Mouse (Mus musculus): Measurements from ENCODE around the gene Tecta. TPM values are rescaled to one million over a fixed set of nuclear protein-coding genes. Genes with fewer than 3 reads are reported as not detected.

The Tecta gene
- 0.40 TPM in 1 of 2 replicates, not detected in the other for total RNA-seq (2017)

- no peak for ATAC-seq (replicated peaks in 1 of 2; ENCODE audit: insufficient read depth in 1 of 2, low FRiP score in 2 of 2, low TSS enrichment in 1 of 2, low read depth in 1 of 2, poor library complexity in 2 of 2, severe bottlenecking in 2 of 2)
These were observed at the start of gene Tecta for GRCm38 (mm10) chr9:42399829-42400228. Gene Tecta (minus strand): TSS chr9:42399929.

- ATAC-seq (replicated peaks in 1 of 2; ENCODE audit: insufficient read depth in 1 of 2, low FRiP score in 2 of 2, low TSS enrichment in 1 of 2, low read depth in 1 of 2, poor library complexity in 2 of 2, severe bottlenecking in 2 of 2) = no peak
These were observed 49.3 kb upstream of the Tecta start for GRCm38 (mm10) chr9:42449043-42449442.

GRCm38 (mm10) chr9:42442100-42442499 lies 42.4 kb upstream of the Tecta start:
- ATAC-seq (replicated peaks in 1 of 2; ENCODE audit: insufficient read depth in 1 of 2, low FRiP score in 2 of 2, low TSS enrichment in 1 of 2, low read depth in 1 of 2, poor library complexity in 2 of 2, severe bottlenecking in 2 of 2) = no peak

GRCm38 (mm10) chr9:42441234-42441633 lies 41.5 kb upstream of the Tecta start:
- no peak for ATAC-seq (replicated peaks in 1 of 2; ENCODE audit: insufficient read depth in 1 of 2, low FRiP score in 2 of 2, low TSS enrichment in 1 of 2, low read depth in 1 of 2, poor library complexity in 2 of 2, severe bottlenecking in 2 of 2)

- no peak for ATAC-seq (replicated peaks in 1 of 2; ENCODE audit: insufficient read depth in 1 of 2, low FRiP score in 2 of 2, low TSS enrichment in 1 of 2, low read depth in 1 of 2, poor library complexity in 2 of 2, severe bottlenecking in 2 of 2)
These were observed 39.7 kb upstream of the Tecta start for GRCm38 (mm10) chr9:42439446-42439845.

- no peak for ATAC-seq (replicated peaks in 1 of 2; ENCODE audit: insufficient read depth in 1 of 2, low FRiP score in 2 of 2, low TSS enrichment in 1 of 2, low read depth in 1 of 2, poor library complexity in 2 of 2, severe bottlenecking in 2 of 2)
These were observed 32.4 kb upstream of the Tecta start for GRCm38 (mm10) chr9:42432155-42432554.

- no peak for ATAC-seq (replicated peaks in 1 of 2; ENCODE audit: insufficient read depth in 1 of 2, low FRiP score in 2 of 2, low TSS enrichment in 1 of 2, low read depth in 1 of 2, poor library complexity in 2 of 2, severe bottlenecking in 2 of 2)
These were observed 31.9 kb upstream of the Tecta start for GRCm38 (mm10) chr9:42431606-42432005.

- peak; percentile 80 to 84 for ATAC-seq (replicated peaks in 1 of 2; ENCODE audit: insufficient read depth in 1 of 2, low FRiP score in 2 of 2, low TSS enrichment in 1 of 2, low read depth in 1 of 2, poor library complexity in 2 of 2, severe bottlenecking in 2 of 2)
These were observed 28.6 kb upstream of the Tecta start for GRCm38 (mm10) chr9:42428060-42428924.

- ATAC-seq (replicated peaks in 1 of 2; ENCODE audit: insufficient read depth in 1 of 2, low FRiP score in 2 of 2, low TSS enrichment in 1 of 2, low read depth in 1 of 2, poor library complexity in 2 of 2, severe bottlenecking in 2 of 2) = no peak
These were observed 27.1 kb upstream of the Tecta start for GRCm38 (mm10) chr9:42426661-42427358.

- ATAC-seq (replicated peaks in 1 of 2; ENCODE audit: insufficient read depth in 1 of 2, low FRiP score in 2 of 2, low TSS enrichment in 1 of 2, low read depth in 1 of 2, poor library complexity in 2 of 2, severe bottlenecking in 2 of 2) = no peak
These were observed 23.9 kb upstream of the Tecta start for GRCm38 (mm10) chr9:42423649-42424048.

GRCm38 (mm10) chr9:42419687-42420086 lies 20.0 kb upstream of the Tecta start:
- no peak for ATAC-seq (replicated peaks in 1 of 2; ENCODE audit: insufficient read depth in 1 of 2, low FRiP score in 2 of 2, low TSS enrichment in 1 of 2, low read depth in 1 of 2, poor library complexity in 2 of 2, severe bottlenecking in 2 of 2)

GRCm38 (mm10) chr9:42418786-42419185 lies 19.1 kb upstream of the Tecta start:
- ATAC-seq (replicated peaks in 1 of 2; ENCODE audit: insufficient read depth in 1 of 2, low FRiP score in 2 of 2, low TSS enrichment in 1 of 2, low read depth in 1 of 2, poor library complexity in 2 of 2, severe bottlenecking in 2 of 2) = no peak

- no peak for ATAC-seq (replicated peaks in 1 of 2; ENCODE audit: insufficient read depth in 1 of 2, low FRiP score in 2 of 2, low TSS enrichment in 1 of 2, low read depth in 1 of 2, poor library complexity in 2 of 2, severe bottlenecking in 2 of 2)
These were observed 17.7 kb upstream of the Tecta start for GRCm38 (mm10) chr9:42417352-42417952.

GRCm38 (mm10) chr9:42415184-42415583 lies 15.5 kb upstream of the Tecta start:
- ATAC-seq (replicated peaks in 1 of 2; ENCODE audit: insufficient read depth in 1 of 2, low FRiP score in 2 of 2, low TSS enrichment in 1 of 2, low read depth in 1 of 2, poor library complexity in 2 of 2, severe bottlenecking in 2 of 2) = no peak

GRCm38 (mm10) chr9:42413345-42413744 lies 13.6 kb upstream of the Tecta start:
- no peak for ATAC-seq (replicated peaks in 1 of 2; ENCODE audit: insufficient read depth in 1 of 2, low FRiP score in 2 of 2, low TSS enrichment in 1 of 2, low read depth in 1 of 2, poor library complexity in 2 of 2, severe bottlenecking in 2 of 2)

GRCm38 (mm10) chr9:42411296-42411695 lies 11.6 kb upstream of the Tecta start:
- no peak for ATAC-seq (replicated peaks in 1 of 2; ENCODE audit: insufficient read depth in 1 of 2, low FRiP score in 2 of 2, low TSS enrichment in 1 of 2, low read depth in 1 of 2, poor library complexity in 2 of 2, severe bottlenecking in 2 of 2)

GRCm38 (mm10) chr9:42405736-42406135 lies 6.0 kb upstream of the Tecta start:
- ATAC-seq (replicated peaks in 1 of 2; ENCODE audit: insufficient read depth in 1 of 2, low FRiP score in 2 of 2, low TSS enrichment in 1 of 2, low read depth in 1 of 2, poor library complexity in 2 of 2, severe bottlenecking in 2 of 2) = no peak

- no peak for ATAC-seq (replicated peaks in 1 of 2; ENCODE audit: insufficient read depth in 1 of 2, low FRiP score in 2 of 2, low TSS enrichment in 1 of 2, low read depth in 1 of 2, poor library complexity in 2 of 2, severe bottlenecking in 2 of 2)
These were observed 1.8 kb upstream of the Tecta start for GRCm38 (mm10) chr9:42401486-42401885.
